Mouse (Mus musculus): ENCODE measurements at regions not wholly inside any gene's neighbourhood (a gene's known extent, or its start where the extent isn't known, plus 50 kb on each side); places are given as distances from the start of the nearest gene placed in this dataset.

DNA sequence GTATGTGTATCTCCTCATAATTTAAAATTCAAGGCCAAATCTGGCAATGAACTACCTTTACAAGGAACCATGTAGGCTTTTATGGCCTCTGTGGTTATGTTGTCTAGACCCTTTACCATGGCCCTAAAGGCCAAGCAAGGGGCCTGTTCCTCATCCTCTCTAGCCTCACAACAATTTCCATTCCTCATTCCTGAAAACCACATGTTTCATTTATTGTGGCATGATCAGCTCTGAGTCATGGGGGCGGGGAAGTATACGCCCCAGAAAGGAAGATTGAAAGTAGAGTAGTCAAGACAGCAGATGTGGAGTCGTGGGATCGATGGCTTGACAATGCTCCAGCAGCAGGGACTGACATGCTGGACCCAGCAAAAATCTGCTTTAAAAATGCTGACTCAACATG, 326.8 kb upstream of the Rnf219 start:
- Histone ChIP-seq H3K27ac (ENCODE audit: control insufficient read depth, insufficient read depth, low read depth, low read length) (no peak overlapping the region), H3K27me3 (ENCODE audit: control insufficient read depth, insufficient read depth, low read length) (no peaks in the 10 kb centered on the region), H3K4me3 (ENCODE audit: control insufficient read depth, low read depth, low read length) (no peak overlapping the region), H3K4me1 (ENCODE audit: control insufficient read depth, insufficient read depth, low read length) (no peaks in the 10 kb centered on the region), H3K36me3 (ENCODE audit: control insufficient read depth, insufficient read depth, low read length) (no peaks in the 10 kb centered on the region)
- TF ChIP-seq CTCF (IDR thresholded peaks at IDR 0.05; ENCODE audit: control insufficient read depth, insufficient read depth, insufficient replicate concordance, low read depth, low read length) (no peak), POLR2A (IDR thresholded peaks at IDR 0.05; ENCODE audit: control insufficient read depth, low read depth, low read length) (no peak)

DNA sequence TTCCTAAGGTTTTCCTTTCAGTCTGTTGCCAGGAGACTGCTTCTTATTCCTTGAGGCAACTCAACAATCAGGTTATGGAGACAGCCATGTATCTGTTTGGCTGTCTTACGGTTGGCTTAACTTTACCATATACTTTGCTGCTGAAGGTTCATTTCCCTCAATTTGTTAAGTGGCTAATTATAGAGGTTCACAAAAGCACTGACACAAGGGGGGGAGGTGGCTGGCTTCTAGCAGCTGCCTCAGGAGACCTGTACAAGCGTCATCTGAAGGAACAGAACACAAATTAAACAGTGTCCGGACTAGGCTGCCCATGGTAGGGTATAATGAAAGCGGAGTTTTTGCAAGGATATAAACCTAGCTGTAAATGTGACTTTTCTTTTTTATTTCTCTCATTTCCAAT, 305.0 kb upstream of the Rnf219 start:
- Histone ChIP-seq H3K4me1 (ENCODE audit: control insufficient read depth, insufficient read depth, low read length) (no peaks in the 10 kb centered on the region), H3K4me3 (ENCODE audit: control insufficient read depth, low read depth, low read length) (no peak overlapping the region), H3K27ac (ENCODE audit: control insufficient read depth, insufficient read depth, low read depth, low read length) (no peak overlapping the region), H3K36me3 (ENCODE audit: control insufficient read depth, insufficient read depth, low read length) (no peaks in the 10 kb centered on the region), H3K27me3 (ENCODE audit: control insufficient read depth, insufficient read depth, low read length) (no peaks in the 10 kb centered on the region)
- TF ChIP-seq CTCF (IDR thresholded peaks at IDR 0.05; ENCODE audit: control insufficient read depth, insufficient read depth, insufficient replicate concordance, low read depth, low read length) (no peak), POLR2A (IDR thresholded peaks at IDR 0.05; ENCODE audit: control insufficient read depth, low read depth, low read length) (no peak)

DNA sequence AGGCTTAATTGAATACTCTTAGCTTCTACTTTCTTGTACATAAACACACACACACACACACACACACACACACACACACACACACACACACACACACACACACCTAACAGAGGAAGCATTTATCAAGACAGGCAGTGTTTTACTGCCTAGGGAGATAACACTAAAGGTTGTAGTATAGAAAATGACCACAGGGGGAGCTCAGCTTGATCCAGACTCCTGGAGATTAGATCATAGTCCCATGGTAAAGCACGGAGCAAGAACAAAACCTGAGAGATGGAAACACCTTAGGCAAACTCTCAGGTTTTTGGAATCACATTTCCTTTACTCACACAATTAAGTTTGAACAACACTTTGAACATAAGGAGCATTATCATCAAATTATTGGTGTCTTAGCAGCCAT, 302.5 kb upstream of the Rnf219 start:
- Histone ChIP-seq H3K4me3 (ENCODE audit: control insufficient read depth, low read depth, low read length) (no peak overlapping the region), H3K36me3 (ENCODE audit: control insufficient read depth, insufficient read depth, low read length) (no peaks in the 10 kb centered on the region), H3K27me3 (ENCODE audit: control insufficient read depth, insufficient read depth, low read length) (no peaks in the 10 kb centered on the region), H3K4me1 (ENCODE audit: control insufficient read depth, insufficient read depth, low read length) (no peaks in the 10 kb centered on the region), H3K27ac (ENCODE audit: control insufficient read depth, insufficient read depth, low read depth, low read length) (no peak overlapping the region)
- TF ChIP-seq POLR2A (IDR thresholded peaks at IDR 0.05; ENCODE audit: control insufficient read depth, low read depth, low read length) = no peak

GRCm38 (mm10) chr14:104824224-104824623, 301.8 kb upstream of the Rnf219 start:
- TF ChIP-seq POLR2A (IDR thresholded peaks at IDR 0.05; ENCODE audit: control insufficient read depth, low read depth, low read length) = no peak
- no peak for TF ChIP-seq CTCF (IDR thresholded peaks at IDR 0.05; ENCODE audit: control insufficient read depth, insufficient read depth, insufficient replicate concordance, low read depth, low read length)
- Histone ChIP-seq H3K27me3 (ENCODE audit: control insufficient read depth, insufficient read depth, low read length) (no peaks in the 10 kb centered on the region), H3K4me1 (ENCODE audit: control insufficient read depth, insufficient read depth, low read length) (no peaks in the 10 kb centered on the region), H3K4me3 (ENCODE audit: control insufficient read depth, low read depth, low read length) (no peak overlapping the region), H3K27ac (ENCODE audit: control insufficient read depth, insufficient read depth, low read depth, low read length) (no peak overlapping the region), H3K36me3 (ENCODE audit: control insufficient read depth, insufficient read depth, low read length) (no peaks in the 10 kb centered on the region)

GRCm38 (mm10) chr14:104821903-104822573, 299.6 kb upstream of the Rnf219 start:
- H3K4me3 ChIP-seq (ENCODE audit: control insufficient read depth, low read depth, low read length) = no peak overlapping the region
- no peaks in the 10 kb centered on the region for H3K27me3 ChIP-seq (ENCODE audit: control insufficient read depth, insufficient read depth, low read length)
- H3K36me3 ChIP-seq (ENCODE audit: control insufficient read depth, insufficient read depth, low read length) = no peaks in the 10 kb centered on the region
- TF ChIP-seq CTCF (IDR thresholded peaks at IDR 0.05; ENCODE audit: control insufficient read depth, insufficient read depth, insufficient replicate concordance, low read depth, low read length) (no peak), POLR2A (IDR thresholded peaks at IDR 0.05; ENCODE audit: control insufficient read depth, low read depth, low read length) (no peak)
- no peak overlapping the region for H3K27ac ChIP-seq (ENCODE audit: control insufficient read depth, insufficient read depth, low read depth, low read length)
- H3K4me1 ChIP-seq (ENCODE audit: control insufficient read depth, insufficient read depth, low read length) = no peaks in the 10 kb centered on the region

GRCm38 (mm10) chr14:104819106-104819505, 296.7 kb upstream of the Rnf219 start:
- Histone ChIP-seq H3K36me3 (ENCODE audit: control insufficient read depth, insufficient read depth, low read length) (no peaks in the 10 kb centered on the region), H3K4me3 (ENCODE audit: control insufficient read depth, low read depth, low read length) (no peak overlapping the region), H3K27ac (ENCODE audit: control insufficient read depth, insufficient read depth, low read depth, low read length) (no peak overlapping the region), H3K27me3 (ENCODE audit: control insufficient read depth, insufficient read depth, low read length) (no peaks in the 10 kb centered on the region), H3K4me1 (ENCODE audit: control insufficient read depth, insufficient read depth, low read length) (no peaks in the 10 kb centered on the region)
- no peak for TF ChIP-seq CTCF (IDR thresholded peaks at IDR 0.05; ENCODE audit: control insufficient read depth, insufficient read depth, insufficient replicate concordance, low read depth, low read length)
- no peak for TF ChIP-seq POLR2A (IDR thresholded peaks at IDR 0.05; ENCODE audit: control insufficient read depth, low read depth, low read length)

DNA sequence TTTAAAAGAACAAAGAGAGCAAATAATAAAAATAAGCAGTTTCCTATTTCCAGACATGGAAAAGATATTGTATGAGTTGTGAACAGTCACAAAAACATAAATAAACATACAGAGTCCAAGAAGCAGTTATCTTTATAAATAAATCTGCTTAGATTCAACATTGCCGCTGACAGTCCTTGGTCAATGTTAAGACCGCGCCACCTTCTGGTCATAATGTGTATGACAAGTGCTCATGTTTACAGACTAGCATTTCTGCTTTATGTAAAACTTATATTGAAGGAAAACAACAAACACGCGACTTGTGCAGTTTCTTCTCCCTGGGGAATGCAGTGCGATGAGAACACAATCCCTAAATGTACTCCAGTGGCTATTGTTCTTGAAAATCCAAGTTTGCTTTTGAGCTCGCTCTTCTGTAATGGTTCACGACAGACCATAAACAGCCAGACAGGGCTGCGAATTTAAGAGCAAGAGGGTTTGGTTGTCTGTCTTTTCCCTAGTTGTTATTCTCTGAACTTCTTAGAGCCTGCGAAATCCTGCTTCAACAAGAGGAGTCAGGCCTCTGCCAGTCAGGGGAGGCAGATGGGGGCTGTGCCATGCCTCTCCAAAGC, 291.6 kb upstream of the Rnf219 start:
- Histone ChIP-seq H3K36me3 (ENCODE audit: control insufficient read depth, insufficient read depth, low read length) (no peaks in the 10 kb centered on the region), H3K27ac (ENCODE audit: control insufficient read depth, insufficient read depth, low read depth, low read length) (no peak overlapping the region), H3K4me1 (ENCODE audit: control insufficient read depth, insufficient read depth, low read length) (no peaks in the 10 kb centered on the region), H3K27me3 (ENCODE audit: control insufficient read depth, insufficient read depth, low read length) (no peaks in the 10 kb centered on the region), H3K4me3 (ENCODE audit: control insufficient read depth, low read depth, low read length) (no peak overlapping the region)
- no peak for TF ChIP-seq CTCF (IDR thresholded peaks at IDR 0.05; ENCODE audit: control insufficient read depth, insufficient read depth, insufficient replicate concordance, low read depth, low read length)
- TF ChIP-seq POLR2A (IDR thresholded peaks at IDR 0.05; ENCODE audit: control insufficient read depth, low read depth, low read length) = no peak

Measured in testis, adult 2 months (tissue).